Comparison of ENCODE assay signal across 8 mouse cellular contexts in the genomic region with DNA sequence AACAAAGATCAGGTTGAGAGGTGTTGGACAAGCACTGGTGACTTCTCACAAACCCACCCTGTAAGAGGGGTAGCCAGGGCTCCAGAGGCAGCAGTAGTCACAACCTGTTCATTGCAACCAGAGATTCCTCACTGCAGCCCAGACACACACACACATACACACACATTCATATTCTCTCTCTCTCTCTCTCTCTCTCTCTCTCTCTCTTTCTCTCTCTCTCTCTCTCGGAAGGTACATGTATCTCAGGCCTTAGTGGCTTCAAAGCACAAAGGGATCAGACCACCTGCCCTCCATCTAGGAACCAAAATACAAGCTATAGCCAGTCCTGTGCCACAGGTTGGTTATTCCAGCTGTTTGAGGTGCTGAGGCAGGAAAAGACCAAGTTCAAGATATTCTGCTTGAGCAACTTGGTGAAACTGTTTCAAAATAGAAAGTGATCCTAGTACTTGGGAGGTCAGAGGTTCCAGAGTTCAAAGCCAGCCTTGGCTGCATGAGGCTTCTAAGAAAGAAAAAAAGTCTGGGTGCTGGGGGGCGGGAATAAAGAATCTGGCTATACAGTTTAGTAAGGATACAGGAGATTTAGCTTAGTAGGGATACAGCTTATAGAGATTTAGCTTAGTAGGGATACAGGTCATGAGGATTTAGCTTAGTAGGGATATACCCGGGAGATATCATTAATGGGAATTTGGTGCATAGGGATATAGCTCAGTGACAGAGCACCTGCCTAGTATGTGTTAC. TPM values are rescaled to one million over a fixed set of nuclear protein-coding genes. Genes with fewer than 3 reads are reported as not detected.
DNase-seq lines count a peak whose midpoint lies in the region; ATAC-seq lines count a peak whose summit lies in the region.

No protein-coding gene starts in this region.

- peak overlapping the region; percentile 74 for H3K4me2 ChIP-seq in heart, embryonic 15.5 days
- peak overlapping the region; percentile 61 for H3K4me2 ChIP-seq in hindbrain, embryonic 13.5 days
- peak overlapping the region; percentile 64 for H3K4me2 ChIP-seq in midbrain, embryonic 13.5 days (replicated peaks)

- ATAC-seq in heart, embryonic 15.5 days (replicated peaks; ENCODE audit: insufficient number of reproducible peaks, insufficient read depth, low FRiP score, low read depth): no peak
- ATAC-seq in hindbrain, embryonic 13.5 days (ENCODE audit: low FRiP score): no peak
- no peak for ATAC-seq in midbrain, embryonic 13.5 days

- 86% methylated on average over 3 of the region's 3 CpGs for WGBS in heart, embryonic 15.5 days
- WGBS in hindbrain, embryonic 13.5 days: 94% methylated on average over 3 of the region's 3 CpGs
- WGBS in midbrain, embryonic 13.5 days: 89% methylated on average over 3 of the region's 3 CpGs

- peak overlapping the region; percentile 99 for H3K27ac ChIP-seq in heart, embryonic 15.5 days
- peak overlapping the region; percentile 99 for H3K27ac ChIP-seq in hindbrain, embryonic 13.5 days
- peak overlapping the region; percentile 98; the same call in 1 of the 2 replicates for H3K27ac ChIP-seq in midbrain, embryonic 13.5 days

- peak overlapping the region; percentile 99 for H3K4me3 ChIP-seq in heart, embryonic 15.5 days
- H3K4me3 ChIP-seq in hindbrain, embryonic 13.5 days: peak overlapping the region; percentile 95
- H3K4me3 ChIP-seq in midbrain, embryonic 13.5 days (replicated peaks): peak overlapping the region; percentile 91

- peaks cover 57% of the 10 kb centered on the region for H3K4me1 ChIP-seq in heart, embryonic 15.5 days (replicated peaks)
- peaks cover 48% of the 10 kb centered on the region for H3K4me1 ChIP-seq in hindbrain, embryonic 13.5 days (replicated peaks)
- peaks cover 41% of the 10 kb centered on the region for H3K4me1 ChIP-seq in midbrain, embryonic 13.5 days (replicated peaks)

- DNase-seq in heart, adult 11 months: no peak
- peak; percentile 59 for DNase-seq in MN1 (ENCODE audit: low spot score)
- DNase-seq in spleen, adult 12 weeks (ENCODE audit: low spot score): no peak
- no peak for DNase-seq in urinary bladder, postnatal 36 days (ENCODE audit: low spot score in 2 of 2)
- no peak for DNase-seq in thymus, postnatal 4 days

- peaks cover 17% of the 10 kb centered on the region for H3K36me3 ChIP-seq in heart, embryonic 15.5 days
- peaks cover 16% of the 10 kb centered on the region for H3K36me3 ChIP-seq in hindbrain, embryonic 13.5 days
- H3K36me3 ChIP-seq in midbrain, embryonic 13.5 days: peaks cover 17% of the 10 kb centered on the region

- no peaks in the 10 kb centered on the region for H3K27me3 ChIP-seq in heart, embryonic 15.5 days
- no peaks in the 10 kb centered on the region for H3K27me3 ChIP-seq in hindbrain, embryonic 13.5 days
- H3K27me3 ChIP-seq in midbrain, embryonic 13.5 days: no peaks in the 10 kb centered on the region

- H3K9ac ChIP-seq in heart, embryonic 15.5 days: peak overlapping the region; percentile 99
- H3K9ac ChIP-seq in hindbrain, embryonic 13.5 days: peak overlapping the region; percentile 98
- peak overlapping the region; percentile 97 for H3K9ac ChIP-seq in midbrain, embryonic 13.5 days (replicated peaks)

- H3K9me3 ChIP-seq in heart, embryonic 15.5 days (replicated peaks): no peaks in the 10 kb centered on the region
- no peaks in the 10 kb centered on the region for H3K9me3 ChIP-seq in hindbrain, embryonic 13.5 days
- no peaks in the 10 kb centered on the region for H3K9me3 ChIP-seq in midbrain, embryonic 13.5 days

RNA-seq across cellular contexts. Expression of a gene that starts 0.8 kb away (rescaled TPM):
- 29.2 and 35.5 TPM in 2 replicates for polyA plus RNA-seq in heart, embryonic 15.5 days (2015; fragmentation: Nextera tagmentation; extraction: Ambion mirVana)
- 30.4 and 36.6 TPM in 2 replicates for polyA plus RNA-seq in hindbrain, embryonic 13.5 days (2015; fragmentation: Nextera tagmentation; extraction: Ambion mirVana)
- 18.0 and 30.1 TPM in 2 replicates for polyA plus RNA-seq in midbrain, embryonic 13.5 days (2015; fragmentation: Nextera tagmentation; extraction: Ambion mirVana)

RNA-seq across cellular contexts. Expression of a gene that starts 0.9 kb away (rescaled TPM):
- 213 and 270 TPM in 2 replicates for polyA plus RNA-seq in heart, embryonic 15.5 days (2015; fragmentation: Nextera tagmentation; extraction: Ambion mirVana)
- 318 and 320 TPM in 2 replicates for polyA plus RNA-seq in hindbrain, embryonic 13.5 days (2015; fragmentation: Nextera tagmentation; extraction: Ambion mirVana)
- 271 and 280 TPM in 2 replicates for polyA plus RNA-seq in midbrain, embryonic 13.5 days (2015; fragmentation: Nextera tagmentation; extraction: Ambion mirVana)

RNA-seq across cellular contexts. Expression of a gene that starts 26.9 kb away (rescaled TPM):
- polyA plus RNA-seq in heart, embryonic 15.5 days (2015; fragmentation: Nextera tagmentation; extraction: Ambion mirVana): 1.6 and 2.6 TPM in 2 replicates
- polyA plus RNA-seq in hindbrain, embryonic 13.5 days (2015; fragmentation: Nextera tagmentation; extraction: Ambion mirVana): 1.4 and 2.3 TPM in 2 replicates
- 0.89 and 1.2 TPM in 2 replicates for polyA plus RNA-seq in midbrain, embryonic 13.5 days (2015; fragmentation: Nextera tagmentation; extraction: Ambion mirVana)

RNA-seq across cellular contexts. Expression of a gene that starts 37.2 kb away (rescaled TPM):
- 7.9 and 12.2 TPM in 2 replicates for polyA plus RNA-seq in heart, embryonic 15.5 days (2015; fragmentation: Nextera tagmentation; extraction: Ambion mirVana)
- 30.2 and 30.6 TPM in 2 replicates for polyA plus RNA-seq in hindbrain, embryonic 13.5 days (2015; fragmentation: Nextera tagmentation; extraction: Ambion mirVana)
- polyA plus RNA-seq in midbrain, embryonic 13.5 days (2015; fragmentation: Nextera tagmentation; extraction: Ambion mirVana): 34.1 and 35.1 TPM in 2 replicates
